Mouse (Mus musculus): Measurements from ENCODE around the gene Krtap1-4.
"Not testable (repeated sequence)": the region's sequence is repeated elsewhere in the genome, so short reads cannot be mapped to it uniquely, and the experiment has no call there.

Gene Krtap1-4

GRCm38 (mm10) chr11:99583245-99583704 is at the start of gene Krtap1-4:
TSS of gene Krtap1-4 (minus strand) at chr11:99583654.
- no peak for DNase-seq (ENCODE audit: low spot score in 2 of 2)

- no peak for DNase-seq (ENCODE audit: low spot score in 2 of 2)
Observed at GRCm38 (mm10) chr11:99630890-99631289, 47.4 kb upstream of the Krtap1-4 start.

GRCm38 (mm10) chr11:99628138-99628537 is 44.7 kb upstream of the Krtap1-4 start, which contains the start of gene Krtap4-1:
TSS of gene Krtap4-1 (minus strand) at chr11:99628238.
- no peak for DNase-seq (ENCODE audit: low spot score in 2 of 2)

GRCm38 (mm10) chr11:99620335-99620734 is 36.9 kb upstream of the Krtap1-4 start, which contains the start of gene Gm11562:
TSS of gene Gm11562 (minus strand) at chr11:99620435.
- no peak for DNase-seq (ENCODE audit: low spot score in 2 of 2)

- DNase-seq (ENCODE audit: low spot score in 2 of 2), result no peak
Observed at GRCm38 (mm10) chr11:99614796-99615363, 31.4 kb upstream of the Krtap1-4 start, which contains the start of gene Krtap2-4. TSS of gene Krtap2-4 (minus strand) at chr11:99614846.

GRCm38 (mm10) chr11:99610089-99610488 is 26.6 kb upstream of the Krtap1-4 start, which contains the start of gene Gm11937:
TSS of gene Gm11937 (minus strand) at chr11:99610189.
- DNase-seq (ENCODE audit: low spot score in 2 of 2), result not testable (repeated sequence)

GRCm38 (mm10) chr11:99609126-99609525 is 25.7 kb upstream of the Krtap1-4 start:
- DNase-seq (ENCODE audit: low spot score in 2 of 2), result peak; percentile 50 to 58

GRCm38 (mm10) chr11:99603208-99603607 is 19.8 kb upstream of the Krtap1-4 start, which contains the start of gene Gm11938:
TSS of gene Gm11938 (minus strand) at chr11:99603308.
- DNase-seq (ENCODE audit: low spot score in 2 of 2), result not testable (repeated sequence)

- DNase-seq (ENCODE audit: low spot score in 2 of 2), result not testable (repeated sequence)
Observed at GRCm38 (mm10) chr11:99597742-99598141, 14.3 kb upstream of the Krtap1-4 start, which contains the start of gene Krtap9-3. TSS of gene Krtap9-3 (minus strand) at chr11:99598105.

- no peak for DNase-seq (ENCODE audit: low spot score in 2 of 2)
Observed at GRCm38 (mm10) chr11:99590981-99591380, 7.5 kb upstream of the Krtap1-4 start, which contains the start of gene Krtap1-3. TSS of gene Krtap1-3 (minus strand) at chr11:99591339.

GRCm38 (mm10) chr11:99585096-99585495 is 1.6 kb upstream of the Krtap1-4 start:
- DNase-seq (ENCODE audit: low spot score in 2 of 2), result no peak

- DNase-seq (ENCODE audit: low spot score in 2 of 2), result no peak
Observed at GRCm38 (mm10) chr11:99581564-99581963, 1.9 kb downstream of the Krtap1-4 start.

- no peak for DNase-seq (ENCODE audit: low spot score in 2 of 2)
Observed at GRCm38 (mm10) chr11:99581051-99581450, 2.4 kb downstream of the Krtap1-4 start.

- DNase-seq (ENCODE audit: low spot score in 2 of 2), result no peak
Observed at GRCm38 (mm10) chr11:99580636-99581035, 2.8 kb downstream of the Krtap1-4 start, which contains the start of gene Krtap1-5. TSS of gene Krtap1-5 (minus strand) at chr11:99581016.

GRCm38 (mm10) chr11:99574106-99574505 is 9.3 kb downstream of the Krtap1-4 start:
- DNase-seq (ENCODE audit: low spot score in 2 of 2), result no peak

GRCm38 (mm10) chr11:99573164-99573563 is 10.3 kb downstream of the Krtap1-4 start:
- no peak for DNase-seq (ENCODE audit: low spot score in 2 of 2)

GRCm38 (mm10) chr11:99566530-99566929 is 16.9 kb downstream of the Krtap1-4 start, which contains the start of gene Krtap3-1:
TSS of gene Krtap3-1 (minus strand) at chr11:99566630.
- no peak for DNase-seq (ENCODE audit: low spot score in 2 of 2)

- DNase-seq (ENCODE audit: low spot score in 2 of 2), result no peak
Observed at GRCm38 (mm10) chr11:99562580-99562979, 20.9 kb downstream of the Krtap1-4 start.

- no peak for DNase-seq (ENCODE audit: low spot score in 2 of 2)
Observed at GRCm38 (mm10) chr11:99559366-99559765, 24.1 kb downstream of the Krtap1-4 start, which contains the start of gene Gm11939. TSS of gene Gm11939 (minus strand) at chr11:99559466.

GRCm38 (mm10) chr11:99557976-99558745 is 25.3 kb downstream of the Krtap1-4 start:
- DNase-seq (ENCODE audit: low spot score in 2 of 2), result peak in 1 of 2 experiments; percentile 9

- no peak for DNase-seq (ENCODE audit: low spot score in 2 of 2)
Observed at GRCm38 (mm10) chr11:99556753-99557152, 26.7 kb downstream of the Krtap1-4 start, which contains the start of gene Krtap3-2. TSS of gene Krtap3-2 (minus strand) at chr11:99556853.

- no peak for DNase-seq (ENCODE audit: low spot score in 2 of 2)
Observed at GRCm38 (mm10) chr11:99556195-99556594, 27.3 kb downstream of the Krtap1-4 start.

Measured in right cerebral cortex, postnatal 36 days (tissue).